Comparison of ENCODE assay signal across 16 mouse cellular contexts in the genomic region with DNA sequence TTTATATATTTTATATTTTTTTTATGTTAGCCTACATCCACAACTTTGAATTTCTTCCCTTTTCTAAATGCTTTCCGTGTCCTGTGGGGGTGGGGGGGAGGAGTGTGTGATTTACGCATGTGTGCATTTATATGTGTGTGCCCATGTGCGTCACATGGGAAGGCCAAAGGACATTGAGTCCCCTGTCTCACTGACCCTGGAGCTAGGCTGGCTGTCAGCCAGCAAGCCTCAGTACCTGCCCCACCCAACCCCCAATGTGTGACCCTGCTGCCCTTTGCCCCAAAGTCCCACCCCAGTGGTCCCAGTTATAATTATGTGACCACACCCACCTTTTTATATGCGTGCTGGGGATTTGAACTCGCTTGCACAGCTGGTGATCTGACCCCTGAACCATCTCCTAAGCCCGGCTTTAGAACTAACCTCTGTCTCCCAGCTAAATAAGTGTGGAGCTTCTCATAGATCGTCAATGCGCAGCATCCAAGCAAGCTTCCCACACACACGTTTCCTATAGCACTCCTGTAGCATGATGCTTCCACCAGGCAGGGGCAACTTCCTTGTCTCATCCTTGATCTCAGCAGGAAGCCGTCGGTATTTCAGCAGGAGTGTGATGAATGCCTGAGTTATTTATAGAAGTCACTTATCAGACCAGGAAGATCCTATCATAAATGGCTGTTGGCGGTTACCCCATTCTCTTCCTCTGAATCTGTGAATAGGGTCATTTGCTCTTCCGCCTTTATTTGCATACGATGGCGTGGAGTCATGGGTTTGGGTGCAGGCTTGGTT. TPM values are rescaled to one million over a fixed set of nuclear protein-coding genes. Genes with fewer than 3 reads are reported as not detected.
A peak's percentile ranks its signal among the peaks of the same experiment; 100 is the strongest.
DNase-seq lines count a peak whose midpoint lies in the region; ATAC-seq and TF ChIP-seq lines count a peak whose summit lies in the region.
"Had no signal": no experiment of that assay in that cellular context is flagged by ENCODE, and none has a peak within 500 bp of the region (broad histone marks: within the 10 kb centered on the region; RNA-seq: fewer than 3 reads in every experiment).

No protein-coding gene starts in this region.

- TF ChIP-seq EP300 in lung, postnatal 0 days (IDR thresholded peaks at IDR 0.05) = peak; percentile 30; the same call in 1 of the 2 replicates

- no peak overlapping the region for H3K4me3 ChIP-seq in heart, embryonic 10.5 days
- no peak overlapping the region for H3K4me3 ChIP-seq in lung, postnatal 0 days (ENCODE audit: low read depth, low read length)
- H3K4me3 ChIP-seq in midbrain, postnatal 0 days (ENCODE audit: low read depth, low read length) = no peak overlapping the region
- H3K4me3 ChIP-seq: hindbrain, embryonic 12.5 days; limb, embryonic 12.5 days; midbrain, embryonic 12.5 days had no signal

- H3K27ac ChIP-seq in heart, embryonic 10.5 days = 0 out of 2 replicates have a peak overlapping the region, but pooled peaks have one; percentile 43
- 0 out of 2 replicates have a peak overlapping the region, but pooled peaks have one; percentile 74 for H3K27ac ChIP-seq in lung, postnatal 0 days (ENCODE audit: low read length)
- H3K27ac ChIP-seq in midbrain, postnatal 0 days (ENCODE audit: low read depth, low read length) = no peak overlapping the region
- H3K27ac ChIP-seq: hindbrain, embryonic 12.5 days; midbrain, embryonic 12.5 days had no signal

- 0 out of 2 replicates have a peak, but pooled peaks have one; percentile 13 for ATAC-seq in lung, postnatal 0 days
- no peak for ATAC-seq in midbrain, postnatal 0 days (ENCODE audit: low FRiP score)
- ATAC-seq in monocyte, adult 5-6 weeks (replicated peaks; ENCODE audit: insufficient number of reproducible peaks, low FRiP score, low TSS enrichment, poor library complexity, severe bottlenecking) = no peak
- ATAC-seq: forebrain, embryonic 16.5 days had no signal

- no peaks in the 10 kb centered on the region for H3K9me3 ChIP-seq in heart, embryonic 10.5 days
- no peaks in the 10 kb centered on the region for H3K9me3 ChIP-seq in lung, postnatal 0 days (ENCODE audit: low read length)
- H3K9me3 ChIP-seq in midbrain, postnatal 0 days (ENCODE audit: low read length) = no peaks in the 10 kb centered on the region
- H3K9me3 ChIP-seq: hindbrain, embryonic 12.5 days; limb, embryonic 12.5 days; midbrain, embryonic 12.5 days had no signal

- no peak for TF ChIP-seq CTCF in lung, postnatal 0 days (IDR thresholded peaks at IDR 0.05)
- no peak for TF ChIP-seq CTCF in midbrain, postnatal 0 days (IDR thresholded peaks at IDR 0.05)

- H3K36me3 ChIP-seq in heart, embryonic 10.5 days = no peaks in the 10 kb centered on the region
- no peaks in the 10 kb centered on the region for H3K36me3 ChIP-seq in lung, postnatal 0 days (ENCODE audit: insufficient read depth, low read length)
- no peaks in the 10 kb centered on the region for H3K36me3 ChIP-seq in midbrain, postnatal 0 days (ENCODE audit: insufficient read depth, low read length)
- H3K36me3 ChIP-seq: hindbrain, embryonic 12.5 days; limb, embryonic 12.5 days; midbrain, embryonic 12.5 days had no signal

- no peak overlapping the region for H3K9ac ChIP-seq in lung, postnatal 0 days (replicated peaks; ENCODE audit: low read depth)
- H3K9ac ChIP-seq in midbrain, postnatal 0 days (replicated peaks; ENCODE audit: low read length, poor library complexity, severe bottlenecking) = no peak overlapping the region
- H3K9ac ChIP-seq: hindbrain, embryonic 12.5 days; limb, embryonic 12.5 days; midbrain, embryonic 12.5 days had no signal

- H3K27me3 ChIP-seq in heart, embryonic 10.5 days (ENCODE audit: insufficient read depth, poor library complexity, severe bottlenecking) = no peaks in the 10 kb centered on the region
- H3K27me3 ChIP-seq in lung, postnatal 0 days (replicated peaks; ENCODE audit: insufficient read depth, low read length) = no peaks in the 10 kb centered on the region
- no peaks in the 10 kb centered on the region for H3K27me3 ChIP-seq in midbrain, postnatal 0 days (ENCODE audit: insufficient read depth, low read length)
- H3K27me3 ChIP-seq: hindbrain, embryonic 12.5 days; limb, embryonic 12.5 days; midbrain, embryonic 12.5 days had no signal

- 65% methylated on average over 15 of the region's 15 CpGs for WGBS in heart, embryonic 10.5 days
- WGBS in lung, postnatal 0 days = 59% methylated on average over 15 of the region's 15 CpGs
- WGBS in midbrain, postnatal 0 days = 67% methylated on average over 15 of the region's 15 CpGs

- no peak for DNase-seq in heart, embryonic 10.5 days (ENCODE audit: low spot score)
- no peak for DNase-seq in heart, postnatal 25 days (ENCODE audit: low spot score)
- DNase-seq in lung, postnatal 0 days (ENCODE audit: low spot score) = no peak
- no peak for DNase-seq in lung, postnatal 14 days
- DNase-seq in kidney, postnatal 36 days = peak; percentile 54 to 56
- DNase-seq in midbrain, postnatal 0 days (ENCODE audit: low spot score) = no peak
- DNase-seq in cerebellum, postnatal 10 days = no peak
- DNase-seq: adrenal gland, adult 8-10 months; B cell, adult 2 months; cerebellum, adult 8-10 months; lung, postnatal 4 days had no signal

- intact Hi-C loops in heart, postnatal 25 days (cut with DNase I) = no loop called here

- peaks cover 76% of the 10 kb centered on the region for H3K4me1 ChIP-seq in heart, embryonic 10.5 days
- peaks cover 17% of the 10 kb centered on the region; the same call in 1 of the 2 replicates for H3K4me1 ChIP-seq in lung, postnatal 0 days (ENCODE audit: insufficient read depth, low read depth, low read length)
- 0 out of 2 replicates have a peak, but pooled peaks cover 9% of the 10 kb centered on the region for H3K4me1 ChIP-seq in midbrain, postnatal 0 days (ENCODE audit: insufficient read depth, low read length)

- H3K4me2 ChIP-seq in lung, postnatal 0 days (replicated peaks; ENCODE audit: low read depth, low read length) = no peak overlapping the region
- no peak overlapping the region for H3K4me2 ChIP-seq in midbrain, postnatal 0 days (ENCODE audit: low read depth, low read length, poor library complexity, severe bottlenecking)
- H3K4me2 ChIP-seq: hindbrain, embryonic 12.5 days; limb, embryonic 12.5 days; midbrain, embryonic 12.5 days had no signal

RNA-seq across cellular contexts. Expression of a gene that starts 58.6 kb away (rescaled TPM):
- 8.8 and 10.2 TPM in 2 replicates for polyA plus RNA-seq in heart, embryonic 10.5 days (2016; fragmentation: Nextera tagmentation; extraction: Ambion mirVana)
- 10 to 100 TPM; 10.1 to 12.7 TPM for total RNA-seq in heart, postnatal 25 days (2021)
- 27.8 and 29.9 TPM in 2 replicates for polyA plus RNA-seq in lung, postnatal 0 days (2015; fragmentation: Nextera tagmentation; extraction: Ambion mirVana)
- total RNA-seq in midbrain, postnatal 0 days (2014; rRNA removed) = 9.5 and 11.9 TPM in 2 replicates
- polyA plus RNA-seq in midbrain, postnatal 0 days (2015; fragmentation: Nextera tagmentation; extraction: Ambion mirVana) = 5.2 and 7.1 TPM in 2 replicates
- 0.49 TPM in 1 of 3 replicates, not detected in the others for total RNA-seq in monocyte, adult 5-6 weeks (2017)

Comparison
In these comparisons a context has a peak if more than half of its experiments do, and no peak if none do; other contexts are left out.
1. DNase-seq: peak in kidney, postnatal 36 days (2 of 2); none in heart, embryonic 10.5 days (single experiment), heart, postnatal 25 days (single experiment), lung, postnatal 0 days (single experiment), lung, postnatal 14 days (single experiment), midbrain, postnatal 0 days (single experiment) and cerebellum, postnatal 10 days (0 of 2).